ENCODE assay signal across 8 mouse cellular contexts in the genomic region with DNA sequence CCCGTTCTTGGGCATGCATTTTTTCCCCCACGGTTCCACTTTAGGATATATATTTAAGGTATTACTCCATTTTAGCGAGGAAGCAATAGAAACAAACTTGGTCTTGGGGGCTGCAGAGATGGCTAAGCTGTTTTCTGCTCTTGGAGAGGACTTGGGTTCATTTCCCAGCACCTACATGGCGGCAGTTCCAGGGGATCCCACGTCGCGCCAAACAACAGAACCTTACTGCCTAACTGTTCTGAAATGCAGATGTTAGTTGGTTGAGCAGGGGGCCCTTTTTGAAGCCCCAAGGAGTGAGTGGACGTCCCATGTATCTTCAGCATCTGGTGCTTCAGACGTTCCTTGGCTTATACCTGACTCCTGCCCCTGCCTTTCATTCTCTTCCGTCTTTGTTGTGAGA. TPM values are rescaled to one million over a fixed set of nuclear protein-coding genes. Genes with fewer than 3 reads are reported as not detected.
A peak's percentile ranks its signal among the peaks of the same experiment; 100 is the strongest.
DNase-seq lines count a peak whose midpoint lies in the region; ATAC-seq and TF ChIP-seq lines count a peak whose summit lies in the region.

No protein-coding gene starts in this region.

- intact Hi-C loops in left cerebral cortex, adult 2 months (cut with DNase I): no loop called here
- intact Hi-C loops in left cerebral cortex, postnatal 14 days (cut with DNase I): no loop called here

- WGBS in heart, postnatal 0 days: under 1% methylated on average over 10 of the region's 10 CpGs
- WGBS in limb, embryonic 13.5 days: 0% methylated on average over 10 of the region's 10 CpGs
- under 1% methylated on average over 10 of the region's 10 CpGs for WGBS in neural tube, embryonic 14.5 days

- H3K27me3 ChIP-seq in heart, postnatal 0 days (ENCODE audit: control insufficient read depth, insufficient read depth, low read length): no peaks in the 10 kb centered on the region
- no peaks in the 10 kb centered on the region for H3K27me3 ChIP-seq in limb, embryonic 13.5 days
- H3K27me3 ChIP-seq in neural tube, embryonic 14.5 days (ENCODE audit: control insufficient read depth, insufficient read depth, low read length): no peaks in the 10 kb centered on the region; the same call in 1 of the 2 replicates

- peak overlapping the region; percentile 90 for H3K4me3 ChIP-seq in left cerebral cortex, adult 2 months
- H3K4me3 ChIP-seq in heart, postnatal 0 days (ENCODE audit: low read depth, low read length): peak overlapping the region; percentile 95
- H3K4me3 ChIP-seq in limb, embryonic 13.5 days: peak overlapping the region; percentile 85
- H3K4me3 ChIP-seq in neural tube, embryonic 14.5 days (ENCODE audit: low read depth, low read length): peak overlapping the region; percentile 76

- H3K9ac ChIP-seq in heart, postnatal 0 days (replicated peaks; ENCODE audit: low read depth, low read length): peak overlapping the region; percentile 88
- H3K9ac ChIP-seq in limb, embryonic 13.5 days: peak overlapping the region; percentile 82
- peak overlapping the region; percentile 59 for H3K9ac ChIP-seq in neural tube, embryonic 14.5 days (replicated peaks; ENCODE audit: low read depth, low read length)

- peak overlapping the region; percentile 76 for H3K4me2 ChIP-seq in heart, postnatal 0 days (ENCODE audit: low read depth, low read length)
- H3K4me2 ChIP-seq in limb, embryonic 13.5 days (replicated peaks): peak overlapping the region; percentile 88
- peak overlapping the region; percentile 71 for H3K4me2 ChIP-seq in neural tube, embryonic 14.5 days (ENCODE audit: low read depth, low read length)

- peak overlapping the region; percentile 96 for H3K27ac ChIP-seq in left cerebral cortex, adult 2 months
- peak overlapping the region; percentile 93 for H3K27ac ChIP-seq in heart, postnatal 0 days (ENCODE audit: low read depth)
- peak overlapping the region; percentile 95 for H3K27ac ChIP-seq in limb, embryonic 13.5 days
- H3K27ac ChIP-seq in neural tube, embryonic 14.5 days (ENCODE audit: low read depth, low read length): peak overlapping the region; percentile 82

- peaks cover 5% of the 10 kb centered on the region for H3K36me3 ChIP-seq in heart, postnatal 0 days (replicated peaks; ENCODE audit: control insufficient read depth, insufficient read depth, low read length)
- peaks cover 3% of the 10 kb centered on the region for H3K36me3 ChIP-seq in limb, embryonic 13.5 days
- peaks cover under 1% of the 10 kb centered on the region; the same call in 1 of the 2 replicates for H3K36me3 ChIP-seq in neural tube, embryonic 14.5 days (ENCODE audit: control insufficient read depth, insufficient read depth, low read length)

- no peaks in the 10 kb centered on the region for H3K9me3 ChIP-seq in heart, postnatal 0 days (replicated peaks; ENCODE audit: control insufficient read depth, low read length)
- H3K9me3 ChIP-seq in limb, embryonic 13.5 days: no peaks in the 10 kb centered on the region
- H3K9me3 ChIP-seq in neural tube, embryonic 14.5 days (ENCODE audit: control insufficient read depth, low read length): no peaks in the 10 kb centered on the region

- TF ChIP-seq EP300 in heart, postnatal 0 days (IDR thresholded peaks at IDR 0.05; ENCODE audit: low read depth): no peak

- DNase-seq in left cerebral cortex, adult 2 months (ENCODE audit: extremely low spot score in 1 of 2, low spot score in 2 of 2): peak in 1 of 2 experiments; percentile 18
- no peak for DNase-seq in left cerebral cortex, postnatal 14 days (ENCODE audit: low spot score in 2 of 2)
- peak; percentile 8 for DNase-seq in MN1 (ENCODE audit: low spot score)
- peak; percentile 34 to 40 for DNase-seq in cerebellum, postnatal 25 days
- DNase-seq in heart, postnatal 0 days (ENCODE audit: low spot score): peak; percentile 29
- no peak for DNase-seq in frontal cortex, postnatal 10 days (ENCODE audit: low spot score in 2 of 2)

- no peak for TF ChIP-seq CTCF in left cerebral cortex, adult 2 months (IDR thresholded peaks at IDR 0.05)
- no peak for TF ChIP-seq CTCF in heart, postnatal 0 days (IDR thresholded peaks at IDR 0.05; ENCODE audit: low read depth)

- ATAC-seq in heart, postnatal 0 days (ENCODE audit: insufficient read depth, low read depth): no peak
- ATAC-seq in limb, embryonic 13.5 days (ENCODE audit: low FRiP score, low read depth): no peak
- ATAC-seq in neural tube, embryonic 14.5 days (ENCODE audit: low read depth): no peak

- H3K4me1 ChIP-seq in heart, postnatal 0 days (ENCODE audit: control insufficient read depth, insufficient read depth): peaks cover 18% of the 10 kb centered on the region
- H3K4me1 ChIP-seq in limb, embryonic 13.5 days: peaks cover 18% of the 10 kb centered on the region
- peaks cover 9% of the 10 kb centered on the region for H3K4me1 ChIP-seq in neural tube, embryonic 14.5 days (ENCODE audit: control insufficient read depth, insufficient read depth, low read length)

RNA-seq across cellular contexts. Expression of gene Pum3, which starts 0.8 kb away (rescaled TPM):
- total RNA-seq in left cerebral cortex, adult 2 months (2021): 10 to 100 TPM; 54.5 to 57.6 TPM
- 10 to 100 TPM; 61.1 to 67.3 TPM for total RNA-seq in left cerebral cortex, postnatal 14 days (2021)
- total RNA-seq in heart, postnatal 0 days (2014; rRNA removed; ENCODE audit: low replicate concordance): 4.5 and 5.0 TPM in 2 replicates
- polyA plus RNA-seq in heart, postnatal 0 days (2015; fragmentation: Nextera tagmentation; extraction: Ambion mirVana): 34.9 and 53.3 TPM in 2 replicates
- 74.6 and 75.7 TPM in 2 replicates for polyA plus RNA-seq in limb, embryonic 13.5 days (2015; fragmentation: Nextera tagmentation; extraction: Ambion mirVana)
- 51.2 and 57.1 TPM in 2 replicates for polyA plus RNA-seq in neural tube, embryonic 14.5 days (2014; fragmentation: Nextera tagmentation; extraction: Ambion mirVana)

Comparison
In these comparisons a context has a peak if more than half of its experiments do, and no peak if none do; other contexts are left out.
1. DNase-seq: peak in MN1 (single experiment), cerebellum, postnatal 25 days (2 of 2) and heart, postnatal 0 days (single experiment); none in left cerebral cortex, postnatal 14 days (0 of 2) and frontal cortex, postnatal 10 days (0 of 2).
2. Peak in every context shown above with its lines, with median percentiles within 50 percentile points of each other: H3K27ac ChIP-seq, H3K4me3 ChIP-seq, H3K4me2 ChIP-seq and H3K9ac ChIP-seq.